Mouse (Mus musculus): ENCODE measurements around the gene Ppm1k. TPM values are rescaled to one million over a fixed set of nuclear protein-coding genes. Genes with fewer than 3 reads are reported as not detected.

Gene Ppm1k
- polyA plus RNA-seq, 1 experiment from 2014 or later: 5.7 TPM

Other genes starting within 250 kb of the Ppm1k start
- not detected in 2 replicates for gene Vmn1r16, start 206.0 kb downstream of the Ppm1k start, polyA plus RNA-seq (2014; fragmentation: Nextera tagmentation; extraction: Ambion mirVana)
- gene Vmn1r17, start 171.7 kb downstream of the Ppm1k start, polyA plus RNA-seq (2014; fragmentation: Nextera tagmentation; extraction: Ambion mirVana): not detected in 2 replicates
- gene Vmn1r18, start 139.7 kb downstream of the Ppm1k start, polyA plus RNA-seq (2014; fragmentation: Nextera tagmentation; extraction: Ambion mirVana): not detected in 2 replicates
- gene Vmn1r19, start 131.7 kb downstream of the Ppm1k start, polyA plus RNA-seq (2014; fragmentation: Nextera tagmentation; extraction: Ambion mirVana): not detected in 2 replicates
- not detected in 2 replicates for gene Vmn1r20, start 106.5 kb downstream of the Ppm1k start, polyA plus RNA-seq (2014; fragmentation: Nextera tagmentation; extraction: Ambion mirVana)
- 2.3 and 3.2 TPM in 2 replicates for gene Herc6, start 45.5 kb upstream of the Ppm1k start, polyA plus RNA-seq (2014; fragmentation: Nextera tagmentation; extraction: Ambion mirVana)
- gene Pyurf, start 156.6 kb upstream of the Ppm1k start, polyA plus RNA-seq (2014; fragmentation: Nextera tagmentation; extraction: Ambion mirVana): 15.7 and 17.9 TPM in 2 replicates
- gene Lancl2, start 167.1 kb upstream of the Ppm1k start, polyA plus RNA-seq (2014; fragmentation: Nextera tagmentation; extraction: Ambion mirVana): 58.4 and 59.3 TPM in 2 replicates

Data from midbrain, embryonic 11.5 days (tissue).